Mouse (Mus musculus) liver, embryonic 16.5 days (tissue): ENCODE data around the gene Arvcf. TPM values are rescaled to one million over a fixed set of nuclear protein-coding genes. Genes with fewer than 3 reads are reported as not detected.

ENCODE experiments used
- ATAC-seq: fragments of 200-750 bp; cut with Nextera tagmentation; 2 replicates; pipeline ENCODE4 v1.8.0; 2017; ENCODE audit warnings: low read depth, mild to moderate bottlenecking, moderate number of reproducible peaks, moderate library complexity
- H3K27ac ChIP-seq: fragments of 300-500 bp; sonication (generic); 2 replicates; pipeline ENCODE4 v1.5.1; 2014; ENCODE audit warnings: mild to moderate bottlenecking, low read length
- H3K27me3 ChIP-seq: fragments of 300-500 bp; sonication (generic); 2 replicates; pipeline ENCODE4 v1.6.1; 2014; ENCODE audit warnings: low read depth, low read length, mixed read lengths; ENCODE audit not compliant: control insufficient read depth, insufficient read depth
- H3K36me3 ChIP-seq: fragments of 300-500 bp; sonication (generic); 2 replicates; pipeline ENCODE4 v1.6.1; 2014; ENCODE audit warnings: mild to moderate bottlenecking; ENCODE audit not compliant: control insufficient read depth, insufficient read depth
- H3K4me1 ChIP-seq: fragments of 300-500 bp; sonication (generic); 2 replicates; pipeline ENCODE4 v1.6.1; 2014; ENCODE audit warnings: low read depth, low read length, mixed read lengths; ENCODE audit not compliant: control insufficient read depth
- H3K4me2 ChIP-seq: fragments of 300-500 bp; sonication (generic); 2 replicates; pipeline ENCODE4 v1.6.1; 2014; ENCODE audit warnings: low read depth, low read length, mixed read lengths
- H3K4me3 ChIP-seq: fragments of 300-500 bp; sonication (generic); 2 replicates; pipeline ENCODE4 v1.5.1; 2014; ENCODE audit warnings: low read depth, mild to moderate bottlenecking, low read length
- H3K9ac ChIP-seq: fragments of 300-500 bp; sonication (generic); 2 replicates; pipeline ENCODE4 v1.6.1; 2014; ENCODE audit warnings: low read depth, low read length
- H3K9me3 ChIP-seq: fragments of 300-500 bp; sonication (generic); replicated peaks from 2 replicates; pipeline ENCODE4 v1.6.1; 2016; ENCODE audit warnings: low read length; ENCODE audit not compliant: control insufficient read depth
- WGBS: fragments of 180-500 bp; shearing (Covaris S2); extraction: QIAGEN DNeasy Blood & Tissue Kit; methylation state at CpG from one replicate; pipeline ENCODE4 v1.1.7; 2014; ENCODE audit not compliant: insufficient replicate concordance; 5-methylcytosine and 5-hydroxymethylcytosine counted together
- polyA plus RNA-seq: library from polyadenylated mRNA; unstranded; fragments of >200 nt; fragmentation: Nextera tagmentation; extraction: Ambion mirVana; gene quantifications from 2 replicates; pipeline ENCODE4 v1.2.1, GENCODE M21; 2015

The Arvcf gene
- polyA plus RNA-seq, 1 experiment from 2014 or later: 8.6 TPM

- WGBS: 12% methylated on average over 2 of the region's 2 CpGs
- Histone ChIP-seq H3K9ac (no peak overlapping the region), H3K27ac (no peak overlapping the region), H3K9me3 (no peaks in the 10 kb centered on the region), H3K27me3 (no peaks in the 10 kb centered on the region), H3K4me3 (no peak overlapping the region), H3K4me2 (no peak overlapping the region), H3K36me3 (peaks cover 27% of the 10 kb centered on the region), H3K4me1 (peaks cover 12% of the 10 kb centered on the region)
- ATAC-seq: peak; percentile 64
Observed at GRCm38 (mm10) chr16:18406293-18406692, 58.3 kb downstream of the Arvcf start.

GRCm38 (mm10) chr16:18407912-18408311 lies 59.9 kb downstream of the Arvcf start:
- peaks cover 35% of the 10 kb centered on the region for H3K36me3 ChIP-seq
- no peaks in the 10 kb centered on the region for H3K27me3 ChIP-seq
- no peak overlapping the region for H3K4me2 ChIP-seq
- no peak overlapping the region for H3K27ac ChIP-seq
- no peak overlapping the region for H3K9ac ChIP-seq
- H3K4me3 ChIP-seq: no peak overlapping the region
- no peak for ATAC-seq
- WGBS: 76% methylated on average over 7 of the region's 7 CpGs
- H3K4me1 ChIP-seq: peaks cover 12% of the 10 kb centered on the region
- H3K9me3 ChIP-seq: no peaks in the 10 kb centered on the region

- WGBS: 78% methylated on average over 4 of the region's 4 CpGs
- Histone ChIP-seq H3K9me3 (no peaks in the 10 kb centered on the region), H3K36me3 (peaks cover 37% of the 10 kb centered on the region), H3K4me3 (no peak overlapping the region), H3K4me1 (peaks cover 12% of the 10 kb centered on the region), H3K27ac (peak overlapping the region; percentile 8; the same call in 1 of the 2 replicates), H3K9ac (no peak overlapping the region), H3K4me2 (no peak overlapping the region), H3K27me3 (no peaks in the 10 kb centered on the region)
- no peak for ATAC-seq
Observed at GRCm38 (mm10) chr16:18409776-18410175, 61.8 kb downstream of the Arvcf start.

- no peak overlapping the region for H3K4me2 ChIP-seq
- ATAC-seq: no peak
- peaks cover 37% of the 10 kb centered on the region for H3K36me3 ChIP-seq
- no peak overlapping the region for H3K27ac ChIP-seq
- WGBS: 90% methylated on average over 5 of the region's 5 CpGs
- no peak overlapping the region for H3K9ac ChIP-seq
- H3K27me3 ChIP-seq: no peaks in the 10 kb centered on the region
- H3K4me1 ChIP-seq: peaks cover 9% of the 10 kb centered on the region
- H3K4me3 ChIP-seq: no peak overlapping the region
- H3K9me3 ChIP-seq: no peaks in the 10 kb centered on the region
Observed at GRCm38 (mm10) chr16:18410418-18410817, 62.4 kb downstream of the Arvcf start.

GRCm38 (mm10) chr16:18411026-18411649 lies 63.2 kb downstream of the Arvcf start:
- no peak overlapping the region for H3K4me3 ChIP-seq
- no peak overlapping the region for H3K9ac ChIP-seq
- H3K27ac ChIP-seq: no peak overlapping the region
- no peak for ATAC-seq
- H3K9me3 ChIP-seq: no peaks in the 10 kb centered on the region
- 89% methylated on average over 13 of the region's 13 CpGs for WGBS
- no peak overlapping the region for H3K4me2 ChIP-seq
- H3K4me1 ChIP-seq: peaks cover 7% of the 10 kb centered on the region
- no peaks in the 10 kb centered on the region for H3K27me3 ChIP-seq
- H3K36me3 ChIP-seq: peaks cover 37% of the 10 kb centered on the region

- H3K4me1 ChIP-seq: peaks cover 11% of the 10 kb centered on the region
- no peak for ATAC-seq
- H3K4me2 ChIP-seq: no peak overlapping the region; the same call in 1 of the 2 replicates
- no peak overlapping the region for H3K9ac ChIP-seq
- 0 out of 2 replicates have a peak overlapping the region, but pooled peaks have one; percentile 15 for H3K27ac ChIP-seq
- no peaks in the 10 kb centered on the region for H3K27me3 ChIP-seq
- H3K9me3 ChIP-seq: no peaks in the 10 kb centered on the region
- peaks cover 37% of the 10 kb centered on the region for H3K36me3 ChIP-seq
- WGBS: 72% methylated on average over 12 of the region's 12 CpGs
- no peak overlapping the region for H3K4me3 ChIP-seq
Observed at GRCm38 (mm10) chr16:18411802-18412476, 64.0 kb downstream of the Arvcf start.

GRCm38 (mm10) chr16:18413032-18413816 lies 65.2 kb downstream of the Arvcf start:
- Histone ChIP-seq H3K27ac (peak overlapping the region; percentile 41), H3K4me1 (peaks cover 13% of the 10 kb centered on the region), H3K9me3 (no peaks in the 10 kb centered on the region), H3K4me3 (no peak overlapping the region), H3K4me2 (no peak overlapping the region), H3K36me3 (peaks cover 32% of the 10 kb centered on the region), H3K9ac (no peak overlapping the region; the same call in 1 of the 2 replicates), H3K27me3 (no peaks in the 10 kb centered on the region)
- WGBS: 65% methylated on average over 7 of the region's 7 CpGs
- ATAC-seq: no peak

GRCm38 (mm10) chr16:18416094-18416761 lies 68.2 kb downstream of the Arvcf start:
- WGBS: 78% methylated on average over 18 of the region's 18 CpGs
- Histone ChIP-seq H3K4me2 (no peak overlapping the region), H3K36me3 (peaks cover 17% of the 10 kb centered on the region), H3K27ac (peak overlapping the region; percentile 42), H3K9ac (no peak overlapping the region), H3K9me3 (no peaks in the 10 kb centered on the region), H3K4me3 (no peak overlapping the region), H3K4me1 (peaks cover 39% of the 10 kb centered on the region), H3K27me3 (no peaks in the 10 kb centered on the region)
- peak; percentile 2; the same call in 1 of the 2 replicates for ATAC-seq
